Mouse (Mus musculus) liver, embryonic 11.5 days (tissue): ENCODE data around the gene Dusp16. TPM values are rescaled to one million over a fixed set of nuclear protein-coding genes. Genes with fewer than 3 reads are reported as not detected.

Source experiments
- ATAC-seq: fragments of 200-750 bp; cut with Nextera tagmentation; replicated peaks from 2 replicates; pipeline ENCODE4 v1.8.0; 2017; ENCODE audit warnings: moderate number of reproducible peaks, mild to moderate bottlenecking, moderate TSS enrichment, moderate library complexity; ENCODE audit not compliant: low FRiP score
- DNase-seq: peaks from one replicate; pipeline ENCODE4 v3.0.0-alpha.2; 2017; ENCODE audit warnings: low spot score
- H3K27ac ChIP-seq: fragments of 300-500 bp; sonication (generic); 2 replicates; pipeline ENCODE4 v1.5.1; 2014; ENCODE audit warnings: mild to moderate bottlenecking, low read depth, low read length, control low read depth
- H3K27me3 ChIP-seq: fragments of 300-500 bp; sonication (generic); replicated peaks from 2 replicates; pipeline ENCODE4 v1.6.1; 2014; ENCODE audit warnings: low read length, mixed read lengths; ENCODE audit not compliant: control insufficient read depth, insufficient read depth
- H3K36me3 ChIP-seq: fragments of 300-500 bp; sonication (generic); 2 replicates; pipeline ENCODE4 v1.6.1; 2014; ENCODE audit warnings: mild to moderate bottlenecking, low read length, moderate library complexity, mixed read lengths; ENCODE audit not compliant: control insufficient read depth, insufficient read depth
- H3K4me1 ChIP-seq: fragments of 300-500 bp; sonication (generic); replicated peaks from 2 replicates; pipeline ENCODE4 v1.6.1; 2014; ENCODE audit warnings: low read length, mixed read lengths; ENCODE audit not compliant: control insufficient read depth, insufficient read depth
- H3K4me2 ChIP-seq: fragments of 300-500 bp; sonication (generic); 2 replicates; pipeline ENCODE4 v1.6.1; 2014; ENCODE audit warnings: mild to moderate bottlenecking, control low read depth, moderate library complexity
- H3K4me3 ChIP-seq: fragments of 300-500 bp; sonication (generic); 2 replicates; pipeline ENCODE4 v1.5.1; 2014; ENCODE audit warnings: low read depth, low read length, control low read depth
- H3K9ac ChIP-seq: fragments of 300-500 bp; sonication (generic); 2 replicates; pipeline ENCODE4 v1.6.1; 2014; ENCODE audit warnings: low read depth, low read length, control low read depth
- H3K9me3 ChIP-seq: fragments of 300-500 bp; sonication (generic); 2 replicates; pipeline ENCODE4 v1.6.1; 2016; ENCODE audit warnings: low read length, inconsistent platforms, mixed read lengths; ENCODE audit not compliant: control insufficient read depth
- WGBS: fragments of 180-500 bp; shearing (Covaris S2); extraction: QIAGEN DNeasy Blood & Tissue Kit; methylation state at CpG from one replicate; pipeline ENCODE4 v1.1.7; 2014; 5-methylcytosine and 5-hydroxymethylcytosine counted together
- polyA plus RNA-seq: library from polyadenylated mRNA; unstranded; fragments of >200 nt; fragmentation: Nextera tagmentation; extraction: Ambion mirVana; gene quantifications from 2 replicates; pipeline ENCODE4 v1.2.1, GENCODE M21; 2014

The Dusp16 gene
- polyA plus RNA-seq, 1 experiment from 2014 or later: 7.9 TPM

- ATAC-seq: no peak
- no peaks in the 10 kb centered on the region for H3K36me3 ChIP-seq
- no peaks in the 10 kb centered on the region for H3K9me3 ChIP-seq
- H3K9ac ChIP-seq: no peak overlapping the region
- H3K4me3 ChIP-seq: no peak overlapping the region
- WGBS: 65% methylated on average over 2 of the region's 2 CpGs
- H3K27ac ChIP-seq: no peak overlapping the region
- peaks cover 14% of the 10 kb centered on the region for H3K4me1 ChIP-seq
- H3K4me2 ChIP-seq: no peak overlapping the region
- H3K27me3 ChIP-seq: no peaks in the 10 kb centered on the region
- DNase-seq: no peak
Measured at GRCm38 (mm10) chr6:134780024-134780423, 12.4 kb downstream of the Dusp16 start.

- no peak overlapping the region for H3K4me3 ChIP-seq
- H3K9ac ChIP-seq: no peak overlapping the region
- DNase-seq (peak; percentile 47), ATAC-seq (peak; percentile 95)
- peak overlapping the region; percentile 57 for H3K27ac ChIP-seq
- H3K4me2 ChIP-seq: peak overlapping the region; percentile 42
- H3K4me1 ChIP-seq: peaks cover 11% of the 10 kb centered on the region
- H3K27me3 ChIP-seq: no peaks in the 10 kb centered on the region
- 40% methylated on average over 3 of the region's 3 CpGs for WGBS
- H3K36me3 ChIP-seq: no peaks in the 10 kb centered on the region
- no peaks in the 10 kb centered on the region for H3K9me3 ChIP-seq
Measured at GRCm38 (mm10) chr6:134773961-134774360, 18.5 kb downstream of the Dusp16 start.

DNA sequence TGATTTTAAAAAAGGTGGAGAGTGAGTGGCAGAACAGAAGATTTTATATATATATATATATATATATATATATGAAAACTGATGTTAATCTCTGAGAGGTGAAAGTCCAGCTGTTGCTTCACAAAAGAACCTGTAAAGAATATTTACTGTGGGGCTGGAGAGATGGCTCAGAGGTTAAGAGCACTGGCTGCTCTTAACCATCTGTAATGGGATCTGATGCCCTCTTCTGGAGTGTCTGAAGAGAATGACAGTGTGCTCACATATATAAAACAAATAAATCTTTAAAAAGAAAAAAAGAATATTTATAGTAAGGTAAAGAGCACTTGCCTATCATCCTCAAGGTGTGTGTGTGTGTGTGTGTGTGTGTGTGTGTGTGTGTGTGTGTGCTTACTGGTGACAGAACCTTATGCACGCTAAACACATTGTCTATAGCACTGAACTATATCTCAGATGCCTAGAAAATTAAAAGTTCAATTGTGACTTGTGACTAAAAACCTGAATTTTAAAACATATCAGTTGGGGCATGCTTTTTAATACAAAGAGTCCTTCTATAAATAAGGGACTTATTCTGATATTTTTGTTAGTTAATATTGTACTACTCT lies 19.0 kb downstream of the Dusp16 start:
- no peak overlapping the region for H3K4me3 ChIP-seq
- ATAC-seq (0 out of 2 replicates have a peak, but pooled peaks have one; percentile 16), DNase-seq (no peak)
- H3K27ac ChIP-seq: no peak overlapping the region
- H3K36me3 ChIP-seq: no peaks in the 10 kb centered on the region
- 92% methylated on average over 1 of the region's 1 CpGs for WGBS
- no peak overlapping the region for H3K9ac ChIP-seq
- peak overlapping the region; percentile 14; the same call in 1 of the 2 replicates for H3K4me2 ChIP-seq
- H3K4me1 ChIP-seq: peaks cover 11% of the 10 kb centered on the region
- no peaks in the 10 kb centered on the region for H3K9me3 ChIP-seq
- no peaks in the 10 kb centered on the region for H3K27me3 ChIP-seq

DNA sequence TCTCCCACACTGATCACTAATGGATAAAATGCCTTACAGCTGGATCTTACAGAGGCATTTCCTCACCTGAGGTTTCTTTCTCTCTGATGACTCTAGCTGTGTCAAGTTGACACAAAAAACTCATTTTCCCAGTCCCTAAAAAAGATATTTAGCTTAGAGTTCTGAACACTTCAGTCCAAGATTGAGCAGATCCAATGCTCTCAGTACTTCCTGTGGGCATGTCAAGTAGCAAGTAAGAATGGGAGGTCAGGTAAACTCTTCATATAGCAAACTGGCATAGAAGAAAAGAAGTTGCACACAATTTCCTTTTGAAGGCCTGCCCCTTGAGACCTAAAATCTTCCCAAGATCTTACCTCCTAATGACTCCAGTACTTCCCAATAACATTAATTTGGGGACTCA lies 22.1 kb downstream of the Dusp16 start:
- H3K4me1 ChIP-seq: peaks cover 13% of the 10 kb centered on the region
- H3K4me2 ChIP-seq: no peak overlapping the region
- H3K9me3 ChIP-seq: no peaks in the 10 kb centered on the region
- H3K36me3 ChIP-seq: no peaks in the 10 kb centered on the region
- no peak overlapping the region for H3K27ac ChIP-seq
- no peak overlapping the region for H3K9ac ChIP-seq
- ATAC-seq (no peak), DNase-seq (no peak)
- H3K27me3 ChIP-seq: no peaks in the 10 kb centered on the region
- H3K4me3 ChIP-seq: no peak overlapping the region

DNA sequence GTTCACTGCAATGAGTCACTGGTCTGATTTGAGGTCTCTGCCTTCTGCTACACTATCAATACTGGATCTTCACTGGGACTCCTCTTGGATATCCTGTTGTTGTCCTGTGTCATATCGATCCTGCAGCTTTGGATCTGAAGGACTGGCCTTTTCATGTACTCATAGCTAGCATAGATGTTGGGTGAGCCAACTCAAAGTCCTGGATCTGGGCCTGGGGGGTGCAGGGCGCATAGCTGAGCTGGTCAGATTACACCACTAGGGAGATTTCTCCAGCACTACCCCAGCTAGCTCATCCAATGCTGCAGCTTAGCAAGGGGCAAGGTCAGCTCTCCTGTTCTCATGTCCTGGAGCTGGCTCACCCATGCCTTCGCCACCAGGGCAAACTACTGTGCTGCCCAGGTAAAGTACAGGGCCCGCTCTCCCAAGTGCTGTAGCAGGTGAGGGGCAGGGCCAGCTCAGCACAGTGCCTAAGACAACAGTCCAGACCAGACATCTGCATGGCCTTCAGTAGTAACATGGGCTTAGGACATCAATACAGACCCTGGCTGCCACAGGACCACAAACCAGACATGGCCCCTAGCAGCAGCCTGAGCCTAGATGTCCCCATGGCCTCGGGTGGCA lies 27.9 kb downstream of the Dusp16 start:
- H3K9ac ChIP-seq: no peak overlapping the region
- 86% methylated on average over 5 of the region's 5 CpGs for WGBS
- H3K4me2 ChIP-seq: no peak overlapping the region
- H3K27me3 ChIP-seq: no peaks in the 10 kb centered on the region
- H3K9me3 ChIP-seq: no peaks in the 10 kb centered on the region
- ATAC-seq (no peak), DNase-seq (no peak)
- H3K4me3 ChIP-seq: no peak overlapping the region
- H3K27ac ChIP-seq: no peak overlapping the region
- H3K4me1 ChIP-seq: peaks cover 5% of the 10 kb centered on the region
- H3K36me3 ChIP-seq: no peaks in the 10 kb centered on the region

GRCm38 (mm10) chr6:134763436-134763835 lies 29.0 kb downstream of the Dusp16 start:
- Histone ChIP-seq H3K27ac (no peak overlapping the region), H3K4me1 (peaks cover 5% of the 10 kb centered on the region), H3K36me3 (no peaks in the 10 kb centered on the region), H3K27me3 (no peaks in the 10 kb centered on the region), H3K4me3 (no peak overlapping the region), H3K9ac (no peak overlapping the region), H3K4me2 (no peak overlapping the region), H3K9me3 (no peaks in the 10 kb centered on the region)
- 79% methylated on average over 1 of the region's 1 CpGs for WGBS
- no peak for ATAC-seq
- no peak for DNase-seq

DNA sequence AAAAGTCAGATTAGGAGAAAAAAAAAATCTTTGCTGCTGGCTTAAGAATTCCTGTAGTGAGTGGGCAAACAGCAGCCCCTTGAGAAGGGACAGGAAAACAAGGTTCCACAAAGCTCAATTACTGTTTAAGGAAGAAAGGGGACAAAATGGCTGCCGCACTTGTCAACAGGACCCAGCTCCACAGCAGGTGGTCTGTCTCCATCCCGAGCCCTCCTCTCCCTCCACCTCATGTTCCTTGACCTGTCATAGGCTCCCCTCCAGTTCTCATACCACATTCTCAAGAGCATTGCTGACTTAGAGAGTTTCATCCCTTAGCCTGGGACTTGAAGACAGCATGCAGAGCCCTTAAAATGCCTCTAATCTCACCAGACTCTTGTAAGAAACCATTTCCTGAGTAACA lies 30.6 kb downstream of the Dusp16 start:
- Histone ChIP-seq H3K4me3 (no peak overlapping the region), H3K36me3 (no peaks in the 10 kb centered on the region), H3K27ac (no peak overlapping the region), H3K9ac (no peak overlapping the region), H3K4me2 (no peak overlapping the region), H3K4me1 (peaks cover 2% of the 10 kb centered on the region), H3K27me3 (no peaks in the 10 kb centered on the region), H3K9me3 (no peaks in the 10 kb centered on the region)
- 68% methylated on average over 2 of the region's 2 CpGs for WGBS
- DNase-seq (no peak), ATAC-seq (no peak)

GRCm38 (mm10) chr6:134760926-134761544 lies 31.4 kb downstream of the Dusp16 start:
- Histone ChIP-seq H3K4me2 (no peak overlapping the region), H3K27ac (no peak overlapping the region), H3K9ac (no peak overlapping the region), H3K9me3 (no peaks in the 10 kb centered on the region), H3K27me3 (no peaks in the 10 kb centered on the region), H3K4me1 (peaks cover 5% of the 10 kb centered on the region), H3K4me3 (no peak overlapping the region), H3K36me3 (no peaks in the 10 kb centered on the region)
- no peak for DNase-seq
- 86% methylated on average over 5 of the region's 5 CpGs for WGBS
- no peak for ATAC-seq

DNA sequence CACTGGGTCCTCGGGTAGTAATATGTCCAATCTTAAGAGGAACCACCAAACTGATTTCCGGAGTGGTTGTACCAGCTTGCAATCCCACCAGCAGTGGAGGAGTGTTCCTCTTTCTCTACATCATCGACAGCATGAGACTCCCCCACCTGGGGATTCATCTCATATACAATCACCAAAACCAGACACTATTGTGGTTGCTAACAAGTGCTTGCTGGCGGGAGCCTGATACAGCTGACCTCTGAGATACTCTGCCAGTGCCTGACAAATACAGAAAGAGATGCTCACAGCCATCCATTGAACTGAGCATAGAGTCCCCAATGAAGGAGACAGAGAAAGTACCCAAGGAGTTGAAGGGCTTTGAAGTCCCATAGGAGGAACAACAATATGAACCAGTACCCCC lies 36.4 kb downstream of the Dusp16 start:
- Histone ChIP-seq H3K4me2 (no peak overlapping the region), H3K27ac (no peak overlapping the region), H3K4me3 (no peak overlapping the region), H3K27me3 (no peaks in the 10 kb centered on the region), H3K36me3 (0 out of 2 replicates have a peak, but pooled peaks cover 2% of the 10 kb centered on the region), H3K9me3 (no peaks in the 10 kb centered on the region), H3K4me1 (peaks cover 7% of the 10 kb centered on the region; the same call in 1 of the 2 replicates), H3K9ac (no peak overlapping the region)
- DNase-seq (no peak), ATAC-seq (0 out of 2 replicates have a peak, but pooled peaks have one; percentile 22)
- 49% methylated on average over 4 of the region's 4 CpGs for WGBS
